Mouse (Mus musculus) erythroblast, embryonic 14.5 days (primary cell): Measurements from ENCODE around the gene Cldn15.

Experiments used
- GATA1 ChIP-seq: IDR thresholded peaks from 2 replicates; pipeline ENCODE4 v1.6.1; 2012; ENCODE audit warnings: low read length, inconsistent platforms, mixed read lengths
- TAL1 ChIP-seq: IDR thresholded peaks from 3 replicates; pipeline ENCODE4 v1.6.1; 2012; ENCODE audit warnings: low read length, inconsistent platforms, mixed read lengths

DNA sequence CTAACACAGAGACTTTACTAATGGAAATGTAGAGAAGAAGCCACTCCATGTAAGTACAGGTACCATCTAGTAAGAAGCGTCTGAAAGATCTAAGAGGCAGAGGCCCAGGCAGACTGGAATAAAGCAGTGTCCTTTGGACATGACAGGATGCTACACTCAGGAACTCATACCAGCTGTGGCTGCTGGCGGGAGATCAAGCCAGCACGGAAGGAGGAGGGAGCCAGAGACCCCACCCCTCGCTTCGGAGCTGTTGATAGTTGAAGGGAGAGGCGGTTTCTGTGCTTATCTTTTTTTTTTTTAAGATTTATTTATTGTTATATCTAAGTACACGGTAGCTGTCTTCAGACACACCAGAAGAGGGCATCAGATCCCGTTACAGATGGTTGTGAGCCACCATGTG lies 40.9 kb downstream of the Cldn15 start:
- TF ChIP-seq TAL1 = no peak
- TF ChIP-seq GATA1 = no peak
